Mouse (Mus musculus): ENCODE measurements at regions not wholly inside any gene's neighbourhood (a gene's known extent, or its start where the extent isn't known, plus 50 kb on each side); places are given as distances from the start of the nearest gene placed in this dataset.

GRCm38 (mm10) chr9:74531986-74532385 lies 329.7 kb upstream of the Onecut1 start:
- TF ChIP-seq CTCF (IDR thresholded peaks at IDR 0.05; ENCODE audit: borderline replicate concordance, extremely low read depth, insufficient read depth, insufficient read length) = no peak
- no peak for TF ChIP-seq POLR2A (IDR thresholded peaks at IDR 0.05; ENCODE audit: borderline replicate concordance, extremely low read depth, insufficient read depth, insufficient read length, poor library complexity, severe bottlenecking)

Measured in brain, embryonic 14.5 days (tissue).